Mouse (Mus musculus): ENCODE results near the gene Cntnap5a. TPM values are rescaled to one million over a fixed set of nuclear protein-coding genes. Genes with fewer than 3 reads are reported as not detected.

Gene Cntnap5a
- polyA plus RNA-seq, 1 experiment from 2014 or later, result 0.23 TPM

- H3K27ac ChIP-seq, result no peak overlapping the region
- H3K4me1 ChIP-seq, result no peaks in the 10 kb centered on the region
- no peak overlapping the region for H3K4me2 ChIP-seq
- no peaks in the 10 kb centered on the region for H3K9me3 ChIP-seq
- H3K27me3 ChIP-seq, result no peaks in the 10 kb centered on the region
- H3K4me3 ChIP-seq (replicated peaks), result no peak overlapping the region
- H3K9ac ChIP-seq, result no peak overlapping the region
- no peak for ATAC-seq (ENCODE audit: low FRiP score)
- H3K36me3 ChIP-seq (replicated peaks), result no peaks in the 10 kb centered on the region
Observed at GRCm38 (mm10) chr1:116281144-116281543, 596.6 kb downstream of the Cntnap5a start.

- H3K4me3 ChIP-seq (replicated peaks), result no peak overlapping the region
- no peak overlapping the region for H3K27ac ChIP-seq
- no peak overlapping the region for H3K9ac ChIP-seq
- 56% methylated on average over 1 of the region's 1 CpGs for WGBS
- no peak for ATAC-seq (ENCODE audit: low FRiP score)
- H3K27me3 ChIP-seq, result no peaks in the 10 kb centered on the region
- no peak overlapping the region for H3K4me2 ChIP-seq
- H3K9me3 ChIP-seq, result no peaks in the 10 kb centered on the region
- no peaks in the 10 kb centered on the region for H3K36me3 ChIP-seq (replicated peaks)
- H3K4me1 ChIP-seq, result no peaks in the 10 kb centered on the region
Observed at GRCm38 (mm10) chr1:116283968-116284367, 599.4 kb downstream of the Cntnap5a start.

- Histone ChIP-seq H3K4me2 (no peak overlapping the region), H3K9ac (no peak overlapping the region), H3K27ac (no peak overlapping the region), H3K4me1 (no peaks in the 10 kb centered on the region), H3K9me3 (no peaks in the 10 kb centered on the region), H3K36me3 (replicated peaks) (no peaks in the 10 kb centered on the region), H3K4me3 (replicated peaks) (no peak overlapping the region), H3K27me3 (no peaks in the 10 kb centered on the region)
- no peak for ATAC-seq (ENCODE audit: low FRiP score)
- 81% methylated on average over 3 of the region's 3 CpGs for WGBS
Observed at GRCm38 (mm10) chr1:116306555-116306954, 622.0 kb downstream of the Cntnap5a start.

GRCm38 (mm10) chr1:116311512-116311911 lies 627.0 kb downstream of the Cntnap5a start:
- Histone ChIP-seq H3K9me3 (no peaks in the 10 kb centered on the region), H3K9ac (no peak overlapping the region), H3K27ac (no peak overlapping the region), H3K4me3 (replicated peaks) (no peak overlapping the region), H3K4me1 (no peaks in the 10 kb centered on the region), H3K27me3 (no peaks in the 10 kb centered on the region), H3K36me3 (replicated peaks) (no peaks in the 10 kb centered on the region), H3K4me2 (no peak overlapping the region)
- ATAC-seq (ENCODE audit: low FRiP score), result no peak
- WGBS, result 77% methylated on average over 3 of the region's 3 CpGs

GRCm38 (mm10) chr1:116313269-116313668 lies 628.7 kb downstream of the Cntnap5a start:
- Histone ChIP-seq H3K9me3 (no peaks in the 10 kb centered on the region), H3K36me3 (replicated peaks) (no peaks in the 10 kb centered on the region), H3K27ac (no peak overlapping the region), H3K4me1 (no peaks in the 10 kb centered on the region), H3K27me3 (no peaks in the 10 kb centered on the region), H3K4me3 (replicated peaks) (no peak overlapping the region), H3K9ac (no peak overlapping the region), H3K4me2 (no peak overlapping the region)
- no peak for ATAC-seq (ENCODE audit: low FRiP score)

GRCm38 (mm10) chr1:116324505-116324904 lies 639.9 kb downstream of the Cntnap5a start:
- ATAC-seq (ENCODE audit: low FRiP score), result no peak
- no peak overlapping the region for H3K4me3 ChIP-seq (replicated peaks)
- H3K27ac ChIP-seq, result no peak overlapping the region
- no peaks in the 10 kb centered on the region for H3K4me1 ChIP-seq
- H3K9ac ChIP-seq, result no peak overlapping the region
- no peaks in the 10 kb centered on the region for H3K9me3 ChIP-seq
- no peaks in the 10 kb centered on the region for H3K36me3 ChIP-seq (replicated peaks)
- H3K4me2 ChIP-seq, result no peak overlapping the region
- H3K27me3 ChIP-seq, result no peaks in the 10 kb centered on the region

- H3K27me3 ChIP-seq, result no peaks in the 10 kb centered on the region
- no peak for ATAC-seq (ENCODE audit: low FRiP score)
- H3K4me3 ChIP-seq (replicated peaks), result no peak overlapping the region
- no peak overlapping the region for H3K4me2 ChIP-seq
- H3K9ac ChIP-seq, result no peak overlapping the region
- H3K9me3 ChIP-seq, result no peaks in the 10 kb centered on the region
- no peaks in the 10 kb centered on the region for H3K4me1 ChIP-seq
- no peaks in the 10 kb centered on the region for H3K36me3 ChIP-seq (replicated peaks)
- no peak overlapping the region for H3K27ac ChIP-seq
Observed at GRCm38 (mm10) chr1:116353669-116354068, 669.1 kb downstream of the Cntnap5a start.

- Histone ChIP-seq H3K4me1 (peaks cover 10% of the 10 kb centered on the region; the same call in 1 of the 2 replicates), H3K36me3 (replicated peaks) (no peaks in the 10 kb centered on the region), H3K9me3 (no peaks in the 10 kb centered on the region), H3K4me2 (no peak overlapping the region), H3K27ac (no peak overlapping the region), H3K9ac (no peak overlapping the region), H3K27me3 (no peaks in the 10 kb centered on the region), H3K4me3 (replicated peaks) (no peak overlapping the region)
- no peak for ATAC-seq (ENCODE audit: low FRiP score)
- WGBS, result 35% methylated on average over 2 of the region's 2 CpGs
Observed at GRCm38 (mm10) chr1:116365606-116366005, 681.0 kb downstream of the Cntnap5a start.

- Histone ChIP-seq H3K36me3 (replicated peaks) (no peaks in the 10 kb centered on the region), H3K4me1 (peaks cover 10% of the 10 kb centered on the region; the same call in 1 of the 2 replicates), H3K4me2 (no peak overlapping the region), H3K27me3 (no peaks in the 10 kb centered on the region), H3K9ac (no peak overlapping the region), H3K27ac (no peak overlapping the region), H3K9me3 (no peaks in the 10 kb centered on the region), H3K4me3 (replicated peaks) (no peak overlapping the region)
- WGBS, result 7% methylated on average over 2 of the region's 2 CpGs
- ATAC-seq (ENCODE audit: low FRiP score), result no peak
Observed at GRCm38 (mm10) chr1:116366171-116366570, 681.6 kb downstream of the Cntnap5a start.

- no peak for ATAC-seq (ENCODE audit: low FRiP score)
- Histone ChIP-seq H3K36me3 (replicated peaks) (no peaks in the 10 kb centered on the region), H3K27ac (no peak overlapping the region), H3K4me3 (replicated peaks) (no peak overlapping the region), H3K9me3 (no peaks in the 10 kb centered on the region), H3K27me3 (no peaks in the 10 kb centered on the region), H3K9ac (no peak overlapping the region), H3K4me1 (peaks cover 10% of the 10 kb centered on the region; the same call in 1 of the 2 replicates), H3K4me2 (no peak overlapping the region)
Observed at GRCm38 (mm10) chr1:116366806-116367205, 682.2 kb downstream of the Cntnap5a start.

- 31% methylated on average over 7 of the region's 7 CpGs for WGBS
- Histone ChIP-seq H3K4me1 (peaks cover 10% of the 10 kb centered on the region; the same call in 1 of the 2 replicates), H3K27ac (no peak overlapping the region), H3K9me3 (no peaks in the 10 kb centered on the region), H3K27me3 (no peaks in the 10 kb centered on the region), H3K36me3 (replicated peaks) (no peaks in the 10 kb centered on the region), H3K9ac (no peak overlapping the region), H3K4me3 (replicated peaks) (no peak overlapping the region), H3K4me2 (no peak overlapping the region)
- no peak for ATAC-seq (ENCODE audit: low FRiP score)
Observed at GRCm38 (mm10) chr1:116367572-116367971, 683.0 kb downstream of the Cntnap5a start.

- 95% methylated on average over 4 of the region's 4 CpGs for WGBS
- ATAC-seq (ENCODE audit: low FRiP score), result no peak
- H3K9me3 ChIP-seq, result no peaks in the 10 kb centered on the region
Observed at GRCm38 (mm10) chr1:116370817-116371216, 686.3 kb downstream of the Cntnap5a start.

GRCm38 (mm10) chr1:116373551-116373950 lies 689.0 kb downstream of the Cntnap5a start:
- H3K36me3 ChIP-seq (replicated peaks), result no peaks in the 10 kb centered on the region
- no peaks in the 10 kb centered on the region for H3K27me3 ChIP-seq
- no peak overlapping the region for H3K27ac ChIP-seq
- H3K4me1 ChIP-seq, result no peaks in the 10 kb centered on the region
- H3K9ac ChIP-seq, result no peak overlapping the region
- no peaks in the 10 kb centered on the region for H3K9me3 ChIP-seq
- no peak overlapping the region for H3K4me2 ChIP-seq
- ATAC-seq (ENCODE audit: low FRiP score), result no peak
- H3K4me3 ChIP-seq (replicated peaks), result no peak overlapping the region
- WGBS, result 88% methylated on average over 1 of the region's 1 CpGs

More at GRCm38 (mm10) chr1:116370817-116371216, 686.3 kb downstream of the Cntnap5a start:
- Histone ChIP-seq H3K36me3 (replicated peaks) (no peaks in the 10 kb centered on the region), H3K9ac (no peak overlapping the region), H3K4me3 (replicated peaks) (no peak overlapping the region), H3K4me1 (peaks cover 10% of the 10 kb centered on the region; the same call in 1 of the 2 replicates), H3K27me3 (no peaks in the 10 kb centered on the region), H3K27ac (no peak overlapping the region), H3K4me2 (no peak overlapping the region)

- Histone ChIP-seq H3K4me1 (no peaks in the 10 kb centered on the region), H3K27ac (no peak overlapping the region), H3K4me2 (no peak overlapping the region), H3K9ac (no peak overlapping the region), H3K27me3 (no peaks in the 10 kb centered on the region), H3K9me3 (no peaks in the 10 kb centered on the region), H3K4me3 (replicated peaks) (no peak overlapping the region), H3K36me3 (replicated peaks) (no peaks in the 10 kb centered on the region)
- ATAC-seq (ENCODE audit: low FRiP score), result no peak; the same call in 1 of the 2 replicates
Observed at GRCm38 (mm10) chr1:116392390-116392789, 707.8 kb downstream of the Cntnap5a start.

Data from forebrain, embryonic 12.5 days (tissue).